Mouse (Mus musculus) lung, adult 2 months (tissue): ENCODE data around the gene Arhgap19.

Source experiments
- CTCF ChIP-seq: fragments of 200-500 bp; IDR thresholded peaks from 2 replicates; pipeline ENCODE4 v1.5.1; 2011; ENCODE audit warnings: mild to moderate bottlenecking, low read length, control low read depth; ENCODE audit not compliant: insufficient read depth
- POLR2A ChIP-seq: fragments of 200-500 bp; IDR thresholded peaks from 2 replicates; pipeline ENCODE4 v1.6.1; 2011; ENCODE audit warnings: low read depth, mild to moderate bottlenecking, control low read depth, low read length, borderline replicate concordance; ENCODE audit errors: extremely low read depth

DNA sequence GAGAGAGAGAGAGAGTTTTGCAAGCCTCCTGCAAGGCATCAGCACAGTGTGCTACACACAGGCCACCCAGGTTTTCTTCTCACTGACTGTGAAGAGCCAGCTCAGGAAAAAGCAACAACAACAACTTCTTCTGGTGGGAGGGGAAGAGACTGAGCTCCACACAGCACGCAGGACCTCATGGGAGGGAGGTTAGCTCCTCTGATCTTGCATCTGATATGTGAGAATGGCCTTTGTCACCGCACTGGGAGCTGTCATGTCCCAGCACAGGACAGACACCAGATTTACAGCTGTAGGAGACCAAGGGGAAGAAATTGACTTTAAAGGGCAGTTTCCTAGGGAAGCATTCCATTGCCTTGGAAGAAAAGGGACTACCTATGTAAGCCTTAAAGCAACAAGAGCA, 78.5 kb downstream of the Arhgap19 start:
- TF ChIP-seq CTCF (no peak), POLR2A (no peak)
